ENCODE assay signal across 7 mouse cellular contexts in the genomic region with DNA sequence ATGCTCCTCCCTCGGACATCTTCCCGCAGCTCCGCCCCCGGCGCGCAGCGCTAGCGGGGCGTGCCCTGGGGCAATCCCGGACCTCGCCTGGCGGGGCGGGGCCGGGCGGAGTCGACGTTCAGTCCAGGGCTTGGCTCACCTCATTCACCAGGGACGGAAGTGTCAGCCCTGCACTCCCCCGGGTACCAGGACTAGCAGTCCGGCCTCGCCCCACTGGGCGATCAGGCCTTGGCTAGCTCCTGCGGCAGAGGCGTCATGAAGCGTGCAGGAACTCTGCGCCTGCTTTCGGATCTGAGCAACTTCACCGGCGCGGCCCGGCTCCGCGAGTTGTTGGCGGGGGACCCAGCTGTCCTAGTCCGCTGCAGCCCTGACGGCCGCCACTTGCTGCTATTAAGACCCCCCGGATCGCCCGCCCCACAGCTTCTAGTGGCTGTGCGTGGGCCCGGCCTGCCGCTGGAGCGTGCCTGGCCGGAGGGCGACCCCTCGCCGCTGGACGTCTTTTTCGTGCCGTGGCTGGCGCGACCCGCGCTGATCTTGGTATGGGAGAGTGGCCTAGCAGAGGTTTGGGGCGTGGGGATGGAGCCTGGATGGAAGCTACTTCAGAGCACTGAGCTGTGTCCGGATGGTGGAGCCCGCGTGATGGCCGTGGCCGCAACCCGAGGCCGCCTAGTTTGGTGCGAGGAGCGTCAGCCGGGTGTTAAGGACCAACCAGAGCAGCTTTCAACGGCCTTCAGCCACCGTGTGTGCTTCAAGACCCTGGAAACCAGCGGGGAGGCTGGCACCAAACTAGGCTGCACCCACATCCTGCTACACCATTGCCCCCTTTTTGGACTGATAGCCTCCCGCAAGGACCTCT. TPM values are rescaled to one million over a fixed set of nuclear protein-coding genes. Genes with fewer than 3 reads are reported as not detected.
DNase-seq lines count a peak whose midpoint lies in the region; ATAC-seq and TF ChIP-seq lines count a peak whose summit lies in the region.

Hps6 (plus strand) TSS at position 138 of the 856 bp plus-strand sequence.

- peaks cover 13% of the 10 kb centered on the region; the same call in 1 of the 2 replicates for H3K36me3 ChIP-seq in embryonic facial prominence, embryonic 10.5 days (replicated peaks)
- H3K36me3 ChIP-seq in limb, embryonic 10.5 days: peaks cover 7% of the 10 kb centered on the region
- H3K36me3 ChIP-seq in midbrain, embryonic 12.5 days: no peaks in the 10 kb centered on the region
- no peaks in the 10 kb centered on the region; the same call in 1 of the 2 replicates for H3K36me3 ChIP-seq in small intestine, adult 2 months (ENCODE audit: control insufficient read depth, insufficient read depth, low read length)

- peak within 1 kb of the TSS; percentile 82 for H3K27ac ChIP-seq in embryonic facial prominence, embryonic 10.5 days (replicated peaks)
- H3K27ac ChIP-seq in limb, embryonic 10.5 days: peak within 1 kb of the TSS; percentile 78
- no peak within 1 kb of the TSS for H3K27ac ChIP-seq in midbrain, embryonic 12.5 days (replicated peaks)
- H3K27ac ChIP-seq in small intestine, adult 2 months (ENCODE audit: insufficient read depth, low read depth, low read length): no peak within 1 kb of the TSS

- H3K9ac ChIP-seq in midbrain, embryonic 12.5 days (replicated peaks): peak within 1 kb of the TSS; percentile 65

- peaks cover 34% of the 10 kb centered on the region for H3K4me1 ChIP-seq in embryonic facial prominence, embryonic 10.5 days
- H3K4me1 ChIP-seq in limb, embryonic 10.5 days: peaks cover 26% of the 10 kb centered on the region
- peaks cover 15% of the 10 kb centered on the region for H3K4me1 ChIP-seq in midbrain, embryonic 12.5 days
- H3K4me1 ChIP-seq in small intestine, adult 2 months (ENCODE audit: control insufficient read depth, insufficient read depth, insufficient read length, low read length): peaks cover 19% of the 10 kb centered on the region

- peaks cover 23% of the 10 kb centered on the region for H3K27me3 ChIP-seq in embryonic facial prominence, embryonic 10.5 days (replicated peaks; ENCODE audit: low read depth, poor library complexity, severe bottlenecking)
- peaks cover 17% of the 10 kb centered on the region for H3K27me3 ChIP-seq in limb, embryonic 10.5 days (ENCODE audit: low read depth, poor library complexity, severe bottlenecking)
- H3K27me3 ChIP-seq in midbrain, embryonic 12.5 days: peaks cover 39% of the 10 kb centered on the region
- H3K27me3 ChIP-seq in small intestine, adult 2 months (ENCODE audit: control insufficient read depth, insufficient read depth, low read length): no peaks in the 10 kb centered on the region

- peak; percentile 94 for DNase-seq in adrenal gland, postnatal 10 days
- DNase-seq in embryonic facial prominence, embryonic 10.5 days (ENCODE audit: low spot score): peak; percentile 80
- DNase-seq in heart, adult 18-20 months: peak; percentile 94 to 96
- peak; percentile 92 for DNase-seq in kidney, adult 18-20 months
- peak; percentile 83 for DNase-seq in limb, embryonic 10.5 days (ENCODE audit: low spot score)

- peak within 1 kb of the TSS; percentile 81 for H3K4me3 ChIP-seq in embryonic facial prominence, embryonic 10.5 days
- peak within 1 kb of the TSS; percentile 68 for H3K4me3 ChIP-seq in limb, embryonic 10.5 days
- peak within 1 kb of the TSS; percentile 57 for H3K4me3 ChIP-seq in midbrain, embryonic 12.5 days
- peak within 1 kb of the TSS; percentile 65 for H3K4me3 ChIP-seq in small intestine, adult 2 months (ENCODE audit: low read depth, low read length)

- ATAC-seq in midbrain, embryonic 12.5 days (ENCODE audit: low FRiP score, low read depth): peak; percentile 61

- WGBS in embryonic facial prominence, embryonic 10.5 days: 1% methylated on average over 70 of the region's 70 CpGs
- 2% methylated on average over 70 of the region's 70 CpGs for whole genome bisulfite sequencing in limb, embryonic 10.5 days
- WGBS in midbrain, embryonic 12.5 days: 2% methylated on average over 70 of the region's 70 CpGs
- 1% methylated on average over 70 of the region's 70 CpGs for WGBS in small intestine, adult 2 months

- H3K9me3 ChIP-seq in embryonic facial prominence, embryonic 10.5 days: no peaks in the 10 kb centered on the region
- H3K9me3 ChIP-seq in limb, embryonic 10.5 days (replicated peaks): no peaks in the 10 kb centered on the region
- no peaks in the 10 kb centered on the region for H3K9me3 ChIP-seq in midbrain, embryonic 12.5 days

- peak; percentile 91 for TF ChIP-seq POLR2A in small intestine, adult 2 months (IDR thresholded peaks at IDR 0.05; ENCODE audit: low read depth, low read length)

- no peak for TF ChIP-seq CTCF in small intestine, adult 2 months (IDR thresholded peaks at IDR 0.05; ENCODE audit: extremely low read depth, insufficient read length, insufficient replicate concordance, low read depth, low read length)

- peak within 1 kb of the TSS; percentile 97 for H3K4me2 ChIP-seq in midbrain, embryonic 12.5 days (replicated peaks)

RNA-seq across cellular contexts. Expression of gene Hps6, which starts in this region (rescaled TPM):
- 10 to 100 TPM in 1 of 2 experiments, 1 to 10 TPM in 1; 9.9 to 12.0 TPM for total RNA-seq in adrenal gland, postnatal 10 days (2021)
- polyA plus RNA-seq in embryonic facial prominence, embryonic 10.5 days (2016; fragmentation: Nextera tagmentation; extraction: Ambion mirVana): 4.4 and 5.0 TPM in 2 replicates
- total RNA-seq in heart, adult 18-20 months (2021): 1 to 10 TPM; 5.0 to 5.1 TPM
- 4.7 and 5.3 TPM in 2 replicates for polyA plus RNA-seq in limb, embryonic 10.5 days (2016; fragmentation: Nextera tagmentation; extraction: Ambion mirVana)
- polyA plus RNA-seq in midbrain, embryonic 12.5 days (2016; fragmentation: Nextera tagmentation; extraction: Ambion mirVana): 2.9 and 4.0 TPM in 2 replicates
- 3.4 and 5.6 TPM in 2 replicates for polyA plus RNA-seq in small intestine, adult 2 months (2012; rRNA removed)

Comparison
In these comparisons a context has a peak if more than half of its experiments do, and no peak if none do; other contexts are left out.
1. H3K27ac ChIP-seq: peak in embryonic facial prominence, embryonic 10.5 days (single experiment) and limb, embryonic 10.5 days (single experiment); none in midbrain, embryonic 12.5 days (single experiment) and small intestine, adult 2 months (single experiment).
2. Peak in every context shown above with its lines, with median percentiles within 50 percentile points of each other: DNase-seq and H3K4me3 ChIP-seq.